Mouse (Mus musculus) hindbrain, embryonic 10.5 days (tissue): ENCODE data around the gene Mei1. TPM values are rescaled to one million over a fixed set of nuclear protein-coding genes. Genes with fewer than 3 reads are reported as not detected.

Experiments
- DNase-seq: peaks from one replicate; pipeline ENCODE4 v3.0.0-alpha.2; 2017; ENCODE audit warnings: low spot score
- H3K27ac ChIP-seq: fragments of 300-500 bp; sonication (generic); 2 replicates; pipeline ENCODE4 v1.5.1; 2016; ENCODE audit warnings: mild to moderate bottlenecking, moderate library complexity
- H3K27me3 ChIP-seq: fragments of 300-500 bp; sonication (generic); 2 replicates; pipeline ENCODE4 v1.6.1; 2016; ENCODE audit warnings: mild to moderate bottlenecking; ENCODE audit not compliant: poor library complexity, insufficient read depth, severe bottlenecking
- H3K36me3 ChIP-seq: fragments of 300-500 bp; sonication (generic); 2 replicates; pipeline ENCODE4 v1.6.1; 2016; ENCODE audit warnings: mild to moderate bottlenecking, moderate library complexity
- H3K4me1 ChIP-seq: fragments of 300-500 bp; sonication (generic); replicated peaks from 2 replicates; pipeline ENCODE4 v1.6.1; 2016; ENCODE audit warnings: mild to moderate bottlenecking
- H3K4me3 ChIP-seq: fragments of 300-500 bp; sonication (generic); 2 replicates; pipeline ENCODE4 v1.5.1; 2016; ENCODE audit warnings: mild to moderate bottlenecking, moderate library complexity
- H3K9me3 ChIP-seq: fragments of 300-500 bp; sonication (generic); 2 replicates; pipeline ENCODE4 v1.6.1; 2016; ENCODE audit warnings: mild to moderate bottlenecking, moderate library complexity
- WGBS: fragments of 180-500 bp; shearing (Covaris S2); methylation state at CpG from one replicate; pipeline ENCODE4 v1.1.7; 2016; 5-methylcytosine and 5-hydroxymethylcytosine counted together
- polyA plus RNA-seq: library from polyadenylated mRNA; unstranded; fragments of >200 nt; fragmentation: Nextera tagmentation; extraction: Ambion mirVana; gene quantifications from 2 replicates; pipeline ENCODE4 v1.2.1, GENCODE M21; 2016

Mei1 gene
- polyA plus RNA-seq, 1 experiment from 2014 or later = not detected

GRCm38 (mm10) chr15:82052544-82052943 is 17.3 kb upstream of the Mei1 start:
- Histone ChIP-seq H3K4me3 (no peak overlapping the region), H3K4me1 (peaks cover 5% of the 10 kb centered on the region; the same call in 1 of the 2 replicates), H3K36me3 (no peaks in the 10 kb centered on the region), H3K27me3 (no peaks in the 10 kb centered on the region; the same call in 1 of the 2 replicates), H3K9me3 (no peaks in the 10 kb centered on the region), H3K27ac (no peak overlapping the region)
- DNase-seq = no peak
- WGBS = 70% methylated on average over 5 of the region's 5 CpGs

- 74% methylated on average over 1 of the region's 1 CpGs for WGBS
- Histone ChIP-seq H3K27ac (no peak within 1 kb of the TSS), H3K4me3 (no peak within 1 kb of the TSS), H3K36me3 (no peaks in the 10 kb centered on the region), H3K9me3 (no peaks in the 10 kb centered on the region), H3K27me3 (peaks cover 16% of the 10 kb centered on the region), H3K4me1 (no peaks in the 10 kb centered on the region)
- DNase-seq = no peak
Measured at GRCm38 (mm10) chr15:82058719-82059201, 11.0 kb upstream of the Mei1 start, which contains the start of gene 4930407I10Rik. Gene 4930407I10Rik, plus strand, starts transcription at chr15:82059151.

GRCm38 (mm10) chr15:82063909-82064308 is 5.9 kb upstream of the Mei1 start:
- H3K9me3 ChIP-seq = no peaks in the 10 kb centered on the region
- peaks cover 56% of the 10 kb centered on the region for H3K27me3 ChIP-seq
- H3K4me1 ChIP-seq = no peaks in the 10 kb centered on the region
- no peaks in the 10 kb centered on the region for H3K36me3 ChIP-seq
- H3K4me3 ChIP-seq = no peak overlapping the region
- H3K27ac ChIP-seq = no peak overlapping the region
- no peak for DNase-seq
- WGBS = 71% methylated on average over 14 of the region's 14 CpGs

- peak; percentile 69 for DNase-seq
- 0 out of 2 replicates have a peak, but pooled peaks cover 4% of the 10 kb centered on the region for H3K9me3 ChIP-seq
- H3K36me3 ChIP-seq = no peaks in the 10 kb centered on the region
- no peak overlapping the region for H3K4me3 ChIP-seq
- H3K4me1 ChIP-seq = peaks cover 6% of the 10 kb centered on the region
- peaks cover 72% of the 10 kb centered on the region for H3K27me3 ChIP-seq
- WGBS = 21% methylated on average over 7 of the region's 7 CpGs
- no peak overlapping the region for H3K27ac ChIP-seq
Measured at GRCm38 (mm10) chr15:82065511-82065910, 4.3 kb upstream of the Mei1 start.

DNA sequence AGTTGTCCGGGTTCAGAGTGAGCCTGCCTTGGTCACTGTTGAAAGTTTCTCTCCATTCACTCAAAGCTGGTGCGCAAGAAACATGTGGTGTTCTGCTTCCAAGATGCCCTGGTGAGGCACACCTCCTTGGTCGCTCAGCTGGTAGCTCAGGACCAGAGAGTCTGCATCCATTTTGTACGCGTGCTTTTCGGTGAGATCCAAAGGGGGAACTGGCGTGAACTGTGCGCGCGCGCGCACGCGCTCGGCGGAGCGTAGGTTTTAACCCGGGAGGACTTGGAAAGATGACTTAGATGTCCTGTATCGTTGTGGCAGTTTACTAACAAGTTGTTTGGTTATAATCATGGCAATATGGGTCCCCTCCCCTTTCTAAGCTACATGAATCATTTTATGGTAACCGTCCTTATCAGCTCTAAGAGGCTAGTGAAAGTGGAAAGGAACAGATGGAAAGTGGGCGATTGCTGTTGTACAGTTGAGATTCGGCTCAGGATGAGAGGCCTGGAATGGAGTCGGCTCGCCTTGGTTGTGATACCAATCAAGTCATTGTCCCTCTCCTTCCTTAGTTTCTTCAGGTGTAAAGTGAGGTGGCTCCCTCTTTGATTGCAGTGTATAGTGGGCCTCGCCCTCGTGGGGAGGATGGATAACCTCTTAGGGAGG is 2.1 kb downstream of the Mei1 start:
- Histone ChIP-seq H3K27ac (no peak overlapping the region), H3K27me3 (peaks cover 54% of the 10 kb centered on the region), H3K36me3 (no peaks in the 10 kb centered on the region), H3K4me3 (no peak overlapping the region), H3K4me1 (peaks cover 6% of the 10 kb centered on the region), H3K9me3 (0 out of 2 replicates have a peak, but pooled peaks cover 4% of the 10 kb centered on the region)
- DNase-seq = no peak
- 92% methylated on average over 26 of the region's 26 CpGs for WGBS

- Histone ChIP-seq H3K4me3 (no peak overlapping the region), H3K9me3 (0 out of 2 replicates have a peak, but pooled peaks cover 4% of the 10 kb centered on the region), H3K36me3 (no peaks in the 10 kb centered on the region), H3K27ac (no peak overlapping the region), H3K27me3 (peaks cover 43% of the 10 kb centered on the region), H3K4me1 (peaks cover 6% of the 10 kb centered on the region)
- WGBS = 92% methylated on average over 7 of the region's 7 CpGs
- DNase-seq = no peak
Measured at GRCm38 (mm10) chr15:82073490-82073889, 3.7 kb downstream of the Mei1 start.

DNA sequence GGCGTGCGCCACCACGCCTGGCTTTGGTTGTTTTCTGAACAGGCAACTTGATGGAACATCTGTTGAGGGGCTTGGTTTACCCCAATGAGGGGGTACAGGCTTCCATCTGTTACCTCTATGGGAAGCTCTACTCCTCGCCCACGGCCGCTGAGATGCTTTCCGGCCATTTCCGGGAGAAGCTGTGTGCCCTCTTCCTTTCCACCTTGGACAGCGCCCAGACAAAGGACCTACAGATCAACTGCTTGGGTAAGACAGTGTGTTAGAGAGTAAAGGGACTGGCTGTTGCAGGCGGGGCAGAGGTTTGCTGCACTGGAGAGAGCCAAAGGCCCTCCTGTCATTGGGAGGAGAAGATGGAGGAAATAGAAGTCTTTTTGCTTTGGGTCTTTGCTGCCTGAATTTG is 10.1 kb downstream of the Mei1 start:
- H3K4me3 ChIP-seq = no peak overlapping the region
- 70% methylated on average over 10 of the region's 10 CpGs for WGBS

DNA sequence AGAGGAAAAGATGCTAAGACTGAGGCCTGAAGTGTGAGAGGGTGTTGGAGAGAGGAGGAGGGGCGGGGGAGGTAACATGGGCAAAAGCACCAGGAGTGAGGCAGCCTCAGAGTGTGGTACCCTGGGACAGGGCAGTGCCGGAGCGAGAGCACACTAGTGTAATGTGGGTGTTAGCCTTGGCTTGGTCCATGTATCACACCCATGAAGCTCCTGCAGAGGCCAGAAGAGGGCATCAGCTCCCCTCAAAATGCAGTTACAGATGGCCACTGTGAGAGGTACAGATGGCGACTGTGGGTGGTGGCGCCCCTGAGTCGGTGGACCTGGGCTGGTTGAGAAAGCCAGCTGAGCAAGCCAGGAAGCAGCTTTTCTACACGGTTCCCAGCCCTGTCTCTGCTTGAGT is 11.4 kb downstream of the Mei1 start:
- H3K36me3 ChIP-seq = no peaks in the 10 kb centered on the region
- whole genome bisulfite sequencing = 35% methylated on average over 7 of the region's 7 CpGs
- no peaks in the 10 kb centered on the region for H3K9me3 ChIP-seq
- peaks cover 9% of the 10 kb centered on the region; the same call in 1 of the 2 replicates for H3K4me1 ChIP-seq
- no peak overlapping the region for H3K27ac ChIP-seq
- H3K4me3 ChIP-seq = no peak overlapping the region
- peaks cover 5% of the 10 kb centered on the region; the same call in 1 of the 2 replicates for H3K27me3 ChIP-seq
- peak; percentile 61 for DNase-seq

More for the DNA sequence above, 10.1 kb downstream of the Mei1 start:
- Histone ChIP-seq H3K4me1 (peaks cover 9% of the 10 kb centered on the region; the same call in 1 of the 2 replicates), H3K36me3 (no peaks in the 10 kb centered on the region), H3K27me3 (no peaks in the 10 kb centered on the region), H3K27ac (no peak overlapping the region), H3K9me3 (no peaks in the 10 kb centered on the region)
- DNase-seq = no peak

GRCm38 (mm10) chr15:82085606-82086005 is 15.8 kb downstream of the Mei1 start:
- 87% methylated on average over 9 of the region's 9 CpGs for WGBS
- no peak for DNase-seq
- no peak overlapping the region for H3K27ac ChIP-seq

GRCm38 (mm10) chr15:82086131-82086530 is 16.3 kb downstream of the Mei1 start:
- H3K27ac ChIP-seq = no peak overlapping the region
- no peaks in the 10 kb centered on the region for H3K9me3 ChIP-seq
- 84% methylated on average over 12 of the region's 12 CpGs for WGBS
- H3K27me3 ChIP-seq = peaks cover 5% of the 10 kb centered on the region
- no peaks in the 10 kb centered on the region for H3K36me3 ChIP-seq
- no peak for DNase-seq
- no peak overlapping the region for H3K4me3 ChIP-seq
- H3K4me1 ChIP-seq = peaks cover 9% of the 10 kb centered on the region; the same call in 1 of the 2 replicates

More at GRCm38 (mm10) chr15:82085606-82086005, 15.8 kb downstream of the Mei1 start:
- Histone ChIP-seq H3K4me1 (peaks cover 12% of the 10 kb centered on the region; the same call in 1 of the 2 replicates), H3K27me3 (peaks cover 5% of the 10 kb centered on the region; the same call in 1 of the 2 replicates), H3K36me3 (no peaks in the 10 kb centered on the region), H3K4me3 (no peak overlapping the region), H3K9me3 (no peaks in the 10 kb centered on the region)

DNA sequence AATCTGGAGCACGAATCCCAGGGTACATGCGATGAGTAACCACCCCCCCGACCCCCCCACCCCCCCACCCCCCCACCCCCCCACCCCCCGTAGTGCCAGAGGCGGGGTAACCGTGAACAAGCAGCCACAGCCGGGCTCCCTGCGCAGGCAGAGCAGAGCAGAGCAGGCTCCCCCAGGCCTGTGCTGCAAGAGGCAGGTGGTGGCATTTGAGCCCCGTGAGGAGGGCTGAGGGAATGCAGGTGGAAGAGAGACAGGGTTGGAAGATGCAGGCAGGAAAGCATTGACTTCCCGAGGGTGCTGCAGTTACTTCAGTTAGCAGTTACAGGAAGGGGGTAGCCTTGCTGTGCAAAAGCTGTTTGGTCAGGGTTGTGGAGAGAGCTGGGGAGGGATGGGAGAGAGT is 17.5 kb downstream of the Mei1 start:
- H3K4me3 ChIP-seq = no peak overlapping the region
- H3K27ac ChIP-seq = no peak overlapping the region
- no peak for DNase-seq
- H3K27me3 ChIP-seq = peaks cover 5% of the 10 kb centered on the region
- H3K36me3 ChIP-seq = no peaks in the 10 kb centered on the region
- 0 out of 2 replicates have a peak, but pooled peaks cover 4% of the 10 kb centered on the region for H3K4me1 ChIP-seq
- no peaks in the 10 kb centered on the region for H3K9me3 ChIP-seq
- 18% methylated on average over 10 of the region's 10 CpGs for WGBS

DNA sequence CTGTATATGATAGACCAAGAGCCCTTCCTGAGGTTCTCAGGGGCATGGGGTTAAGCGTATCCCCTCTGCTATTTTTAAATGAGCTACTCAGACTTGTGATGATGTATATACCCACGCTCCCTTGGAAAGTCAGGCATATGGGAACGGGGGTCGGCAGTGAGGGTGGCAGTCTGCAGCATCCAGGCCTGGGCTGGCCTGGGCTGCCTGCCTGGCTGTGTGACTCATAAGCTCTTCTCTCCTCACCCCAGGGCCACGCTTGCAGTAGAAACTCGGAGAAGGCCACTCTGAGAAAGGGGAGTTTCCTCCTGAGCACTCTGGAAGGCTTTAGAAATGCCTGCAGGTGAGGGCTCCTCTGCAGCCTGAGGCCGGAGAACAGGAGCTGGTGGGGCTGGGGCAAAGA is 21.3 kb downstream of the Mei1 start:
- 82% methylated on average over 7 of the region's 7 CpGs for WGBS
- Histone ChIP-seq H3K27me3 (no peaks in the 10 kb centered on the region; the same call in none of the 2 replicates), H3K4me3 (no peak overlapping the region), H3K36me3 (no peaks in the 10 kb centered on the region), H3K27ac (no peak overlapping the region), H3K9me3 (no peaks in the 10 kb centered on the region), H3K4me1 (0 out of 2 replicates have a peak, but pooled peaks cover 4% of the 10 kb centered on the region)
- DNase-seq = no peak

DNA sequence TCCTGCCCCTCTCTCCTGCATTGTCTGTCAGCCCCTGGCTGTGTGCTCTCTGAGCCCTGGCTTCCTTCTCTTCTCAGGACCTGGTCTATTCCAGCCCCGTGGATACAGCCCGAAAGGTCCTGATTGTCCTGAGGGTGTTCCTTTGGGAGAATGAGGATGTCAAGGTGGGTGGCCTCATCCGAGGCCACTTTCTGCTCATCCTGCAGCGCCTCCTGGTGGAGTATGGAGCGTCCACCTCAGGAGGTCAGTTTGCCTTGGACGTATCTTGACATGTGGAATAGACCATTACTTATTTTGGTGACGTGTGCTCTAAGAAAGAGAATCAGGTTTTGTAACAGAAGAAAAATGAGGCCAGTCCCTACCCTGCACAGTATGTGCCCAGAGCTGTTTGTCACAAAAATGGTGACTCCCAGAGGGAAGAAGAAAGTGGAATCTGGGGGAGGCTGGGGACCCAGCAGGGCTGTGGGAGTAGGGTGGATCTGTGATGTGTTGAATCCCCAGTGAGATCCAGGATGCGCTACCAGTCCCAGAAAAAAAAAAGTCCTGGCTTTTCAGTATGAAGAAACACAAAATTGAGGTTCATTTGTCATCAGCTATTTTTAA is 37.3 kb downstream of the Mei1 start:
- DNase-seq = peak; percentile 68
- H3K27me3 ChIP-seq = no peaks in the 10 kb centered on the region
- H3K4me1 ChIP-seq = peaks cover 4% of the 10 kb centered on the region; the same call in 1 of the 2 replicates
- 22% methylated on average over 8 of the region's 8 CpGs for WGBS
- H3K36me3 ChIP-seq = no peaks in the 10 kb centered on the region
- no peak overlapping the region for H3K4me3 ChIP-seq
- H3K9me3 ChIP-seq = no peaks in the 10 kb centered on the region
- no peak overlapping the region for H3K27ac ChIP-seq
